Mouse (Mus musculus): ENCODE data around the gene Ghr. TPM values are rescaled to one million over a fixed set of nuclear protein-coding genes. Genes with fewer than 3 reads are reported as not detected.

The Ghr gene
- polyA plus RNA-seq, 1 experiment from 2014 or later: 10.6 TPM

DNA sequence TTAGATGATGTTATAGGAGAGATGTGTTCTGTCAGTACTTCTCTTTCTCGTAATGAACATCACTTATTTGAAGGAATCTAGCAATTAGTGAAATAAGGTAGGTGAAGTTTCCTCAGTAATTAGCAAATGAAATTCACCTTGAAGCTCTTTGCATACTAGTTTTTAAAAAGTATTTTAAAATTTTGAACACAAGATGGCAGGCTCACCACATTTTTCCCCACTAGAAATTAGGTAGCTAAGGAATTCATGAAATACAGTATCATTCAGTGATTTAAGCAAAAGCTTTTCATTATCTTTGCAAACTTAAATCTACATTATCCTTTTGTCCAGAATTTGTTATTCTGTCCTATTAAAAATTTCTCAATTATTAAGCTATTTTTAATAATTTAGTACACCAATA, 287.3 kb downstream of the Ghr start:
- H3K9ac ChIP-seq: no peak overlapping the region
- 78% methylated on average over 1 of the region's 1 CpGs for WGBS
- ATAC-seq (ENCODE audit: low FRiP score): no peak
- H3K36me3 ChIP-seq (replicated peaks): no peaks in the 10 kb centered on the region
- no peaks in the 10 kb centered on the region for H3K27me3 ChIP-seq
- H3K9me3 ChIP-seq: no peaks in the 10 kb centered on the region
- no peaks in the 10 kb centered on the region for H3K4me1 ChIP-seq
- no peak overlapping the region for H3K27ac ChIP-seq
- H3K4me2 ChIP-seq: no peak overlapping the region
- H3K4me3 ChIP-seq (replicated peaks): no peak overlapping the region

DNA sequence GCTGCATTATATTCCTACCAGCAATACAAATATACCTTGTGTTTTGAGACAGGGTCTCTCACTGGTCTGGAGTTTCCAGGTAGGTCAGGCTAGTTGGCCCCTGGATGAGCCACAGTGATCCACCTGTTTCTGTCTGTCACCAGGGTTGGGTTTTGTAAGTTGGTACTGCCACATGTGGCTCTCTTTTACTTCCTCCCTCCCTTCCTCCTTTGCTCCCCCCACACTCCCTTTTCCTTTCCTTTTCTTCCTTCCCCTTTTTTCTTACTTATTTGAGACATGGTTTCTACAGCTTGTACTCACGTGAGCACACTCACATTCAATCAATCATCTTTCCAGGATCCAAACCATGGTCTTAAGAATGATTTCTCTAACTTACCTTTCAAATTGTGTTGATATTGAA, 289.8 kb downstream of the Ghr start:
- Histone ChIP-seq H3K27ac (no peak overlapping the region), H3K4me3 (replicated peaks) (no peak overlapping the region), H3K4me1 (no peaks in the 10 kb centered on the region), H3K9me3 (no peaks in the 10 kb centered on the region), H3K9ac (no peak overlapping the region), H3K36me3 (replicated peaks) (no peaks in the 10 kb centered on the region), H3K27me3 (no peaks in the 10 kb centered on the region), H3K4me2 (no peak overlapping the region)
- ATAC-seq (ENCODE audit: low FRiP score): no peak
- WGBS: 71% methylated on average over 1 of the region's 1 CpGs

DNA sequence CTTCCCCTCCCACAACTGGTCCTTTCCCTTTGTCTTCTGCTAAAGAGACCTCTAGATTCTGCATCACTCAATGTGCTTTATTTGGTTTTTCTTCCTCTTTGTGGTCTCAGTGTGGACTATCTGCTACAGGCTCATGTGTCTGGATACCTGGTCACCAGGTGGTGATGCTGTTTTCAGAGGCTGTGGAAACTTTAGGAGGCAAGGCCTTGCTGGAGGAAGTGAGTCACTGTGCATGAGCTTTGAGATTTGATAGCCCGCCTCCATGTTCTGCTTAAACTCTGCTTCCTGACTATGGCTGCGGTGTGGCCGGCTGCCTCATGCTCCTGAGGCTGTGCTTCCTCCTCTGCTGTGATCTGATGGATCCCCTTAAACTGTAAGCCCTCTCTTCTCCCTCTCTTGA, 292.9 kb downstream of the Ghr start:
- 93% methylated on average over 3 of the region's 3 CpGs for WGBS
- Histone ChIP-seq H3K9ac (no peak overlapping the region), H3K27me3 (no peaks in the 10 kb centered on the region), H3K9me3 (no peaks in the 10 kb centered on the region), H3K4me1 (no peaks in the 10 kb centered on the region), H3K36me3 (replicated peaks) (no peaks in the 10 kb centered on the region), H3K4me2 (no peak overlapping the region), H3K27ac (no peak overlapping the region), H3K4me3 (replicated peaks) (no peak overlapping the region)
- no peak for ATAC-seq (ENCODE audit: low FRiP score)

DNA sequence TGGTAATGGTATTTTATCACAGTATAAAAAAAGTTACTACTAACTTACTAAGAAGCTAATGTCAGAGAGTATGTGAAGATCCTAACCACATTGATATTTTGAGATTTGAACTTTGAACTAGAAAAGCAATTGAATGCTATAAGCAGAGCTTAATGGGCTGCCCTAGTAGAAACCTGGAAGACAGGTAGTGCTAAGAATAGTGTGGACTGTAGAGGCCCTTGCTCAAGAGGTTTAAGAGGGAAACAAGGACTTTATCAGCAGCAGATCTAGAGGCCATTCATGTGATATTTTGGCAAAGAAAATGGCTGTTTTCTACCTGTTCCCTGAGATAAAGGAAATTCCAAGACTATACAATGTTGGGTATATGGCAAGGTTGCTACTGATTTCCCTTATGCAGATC, 297.3 kb downstream of the Ghr start:
- Histone ChIP-seq H3K36me3 (replicated peaks) (no peaks in the 10 kb centered on the region), H3K4me1 (no peaks in the 10 kb centered on the region), H3K9ac (no peak overlapping the region), H3K27ac (no peak overlapping the region), H3K4me3 (replicated peaks) (no peak overlapping the region), H3K27me3 (no peaks in the 10 kb centered on the region), H3K4me2 (no peak overlapping the region), H3K9me3 (no peaks in the 10 kb centered on the region)
- no peak for ATAC-seq (ENCODE audit: low FRiP score)

DNA sequence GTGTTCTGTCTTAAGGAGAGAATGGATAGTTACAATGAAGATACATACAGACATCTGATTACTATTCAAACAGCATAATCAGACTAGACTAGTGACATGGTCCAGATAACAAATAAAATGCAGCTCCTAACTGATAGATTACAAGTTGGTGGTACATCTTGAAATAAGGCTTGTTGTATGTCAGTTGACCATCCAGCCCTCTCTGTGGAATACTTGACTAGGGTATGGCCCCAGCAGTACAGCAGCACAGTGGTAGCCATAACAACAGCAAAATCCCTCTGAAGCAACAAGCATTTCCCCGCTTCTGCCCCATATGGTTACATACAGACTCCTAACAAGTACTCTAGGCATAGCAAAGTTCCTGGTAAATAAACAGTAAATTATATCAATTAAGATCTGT, 301.6 kb downstream of the Ghr start:
- Histone ChIP-seq H3K9me3 (no peaks in the 10 kb centered on the region), H3K4me2 (no peak overlapping the region), H3K36me3 (replicated peaks) (no peaks in the 10 kb centered on the region), H3K4me3 (replicated peaks) (no peak overlapping the region), H3K27me3 (no peaks in the 10 kb centered on the region), H3K27ac (no peak overlapping the region), H3K4me1 (no peaks in the 10 kb centered on the region), H3K9ac (no peak overlapping the region)
- 74% methylated on average over 1 of the region's 1 CpGs for whole genome bisulfite sequencing
- ATAC-seq (ENCODE audit: low FRiP score): no peak

DNA sequence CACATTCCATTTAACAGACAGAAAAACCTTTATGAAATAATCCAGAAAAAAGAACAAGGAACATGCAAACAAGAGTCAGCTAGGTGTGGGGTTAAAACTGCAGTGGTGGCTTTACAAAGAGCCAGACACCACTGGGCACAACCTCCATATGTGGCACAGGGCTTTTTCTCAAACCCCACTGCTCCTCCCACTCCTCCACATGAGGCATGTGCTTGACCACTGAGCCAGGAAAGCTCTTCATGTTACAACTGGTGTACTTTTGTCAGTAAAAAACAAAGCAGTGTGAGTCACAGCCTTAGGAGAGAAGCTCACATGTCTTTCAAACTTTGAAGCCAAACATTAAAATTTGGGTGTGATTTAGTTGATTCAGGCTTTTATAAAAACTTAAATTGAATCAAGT, 302.1 kb downstream of the Ghr start:
- H3K27ac ChIP-seq: no peak overlapping the region
- no peak overlapping the region for H3K9ac ChIP-seq
- no peak overlapping the region for H3K4me3 ChIP-seq (replicated peaks)
- no peaks in the 10 kb centered on the region for H3K4me1 ChIP-seq
- H3K4me2 ChIP-seq: no peak overlapping the region
- no peaks in the 10 kb centered on the region for H3K9me3 ChIP-seq
- H3K27me3 ChIP-seq: no peaks in the 10 kb centered on the region
- no peaks in the 10 kb centered on the region for H3K36me3 ChIP-seq (replicated peaks)
- no peak for ATAC-seq (ENCODE audit: low FRiP score)

DNA sequence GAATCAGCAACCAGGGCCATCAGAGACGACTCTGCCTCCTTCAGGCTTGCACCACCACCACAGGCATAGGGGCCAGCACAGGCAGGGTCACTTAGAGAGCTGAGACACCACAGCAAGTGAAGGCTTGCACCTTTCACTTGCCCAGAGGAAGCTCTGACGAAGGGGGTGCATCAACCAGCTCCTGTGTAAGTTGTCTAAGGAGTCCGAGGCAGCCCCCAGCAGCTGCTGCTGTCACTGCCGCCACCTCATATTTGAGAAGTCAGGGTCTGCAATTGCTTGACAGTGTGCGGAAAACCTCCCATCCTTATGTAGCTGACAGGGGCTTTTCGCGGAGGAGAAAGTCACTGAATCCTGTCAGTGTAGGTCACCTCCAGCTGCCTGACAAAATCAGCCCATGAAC, 304.1 kb downstream of the Ghr start:
- H3K9me3 ChIP-seq: no peaks in the 10 kb centered on the region

DNA sequence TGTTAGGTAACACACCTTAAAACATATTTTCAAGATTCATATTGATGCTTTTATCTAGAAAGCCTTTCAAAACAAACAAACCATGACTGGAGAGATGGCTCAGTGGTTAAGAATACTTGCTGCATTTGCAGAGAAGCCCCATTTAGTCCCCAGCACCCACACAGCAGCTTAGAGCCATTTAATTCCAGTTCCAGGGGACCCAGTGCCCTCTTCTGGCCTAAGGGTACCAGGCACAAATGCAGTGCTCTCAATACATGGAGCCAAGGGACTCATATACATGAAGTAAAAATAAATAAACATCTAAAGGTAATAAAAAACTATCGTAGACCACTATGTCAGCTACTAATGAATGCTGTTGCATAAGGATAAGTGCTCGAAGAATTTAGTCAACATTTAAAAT, 305.9 kb downstream of the Ghr start:
- no peak overlapping the region for H3K27ac ChIP-seq
- WGBS: 93% methylated on average over 2 of the region's 2 CpGs
- H3K4me1 ChIP-seq: no peaks in the 10 kb centered on the region
- H3K4me2 ChIP-seq: no peak overlapping the region
- no peak overlapping the region for H3K9ac ChIP-seq
- H3K9me3 ChIP-seq: no peaks in the 10 kb centered on the region
- ATAC-seq (ENCODE audit: low FRiP score): no peak
- no peak overlapping the region for H3K4me3 ChIP-seq (replicated peaks)
- no peaks in the 10 kb centered on the region for H3K36me3 ChIP-seq (replicated peaks)
- H3K27me3 ChIP-seq: no peaks in the 10 kb centered on the region

More for the DNA sequence above, 304.1 kb downstream of the Ghr start:
- Histone ChIP-seq H3K9ac (no peak overlapping the region), H3K4me1 (no peaks in the 10 kb centered on the region), H3K27me3 (no peaks in the 10 kb centered on the region), H3K27ac (no peak overlapping the region), H3K4me2 (no peak overlapping the region), H3K4me3 (replicated peaks) (no peak overlapping the region), H3K36me3 (replicated peaks) (no peaks in the 10 kb centered on the region)
- 84% methylated on average over 7 of the region's 7 CpGs for WGBS
- no peak for ATAC-seq (ENCODE audit: low FRiP score)

DNA sequence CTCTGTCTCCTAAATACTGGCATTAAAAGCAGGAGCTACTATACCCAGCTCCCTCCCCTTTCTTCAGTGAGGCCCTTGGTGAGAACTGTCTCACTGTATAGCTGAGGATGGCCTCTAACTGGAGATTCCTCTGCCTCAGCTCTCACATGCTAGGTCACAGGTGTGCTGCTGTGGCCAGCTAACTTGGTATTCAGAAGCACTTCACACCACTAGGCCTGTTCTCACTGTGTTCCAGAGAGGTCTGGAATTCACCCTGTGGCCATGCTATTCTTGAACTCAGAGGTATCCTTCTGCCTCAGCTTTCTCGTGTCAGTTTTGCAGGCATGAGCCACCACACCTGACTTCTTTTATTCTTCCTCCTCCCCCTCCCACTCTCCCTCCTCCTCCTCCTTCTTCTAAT, 310.1 kb downstream of the Ghr start:
- H3K9me3 ChIP-seq: no peaks in the 10 kb centered on the region
- WGBS: 88% methylated on average over 1 of the region's 1 CpGs
- no peak for ATAC-seq (ENCODE audit: low FRiP score)
- no peak overlapping the region for H3K4me2 ChIP-seq
- H3K9ac ChIP-seq: no peak overlapping the region
- no peak overlapping the region for H3K27ac ChIP-seq
- H3K4me1 ChIP-seq: peaks cover 11% of the 10 kb centered on the region; the same call in 1 of the 2 replicates
- no peak overlapping the region for H3K4me3 ChIP-seq (replicated peaks)
- no peaks in the 10 kb centered on the region for H3K27me3 ChIP-seq
- H3K36me3 ChIP-seq (replicated peaks): no peaks in the 10 kb centered on the region

DNA sequence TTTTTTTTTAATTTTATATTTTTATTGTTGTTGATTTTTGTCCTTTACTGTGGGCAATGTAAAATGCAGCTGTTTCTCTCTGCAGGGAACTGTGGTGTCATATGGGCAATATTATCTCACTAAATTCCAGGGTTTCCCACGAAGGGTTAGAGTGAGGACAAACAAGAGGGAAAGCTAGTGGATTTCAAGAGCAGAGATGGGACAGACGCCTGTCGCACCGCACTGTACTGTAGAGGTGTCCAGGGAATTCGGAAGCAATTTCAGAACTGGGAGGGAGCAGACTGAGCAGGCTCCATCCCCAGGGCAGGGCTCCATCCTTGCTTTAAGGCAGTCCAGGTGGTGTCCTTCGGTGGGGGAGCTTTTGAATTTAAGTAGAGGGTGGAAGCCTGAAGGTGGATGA, 312.1 kb downstream of the Ghr start:
- no peak overlapping the region for H3K27ac ChIP-seq
- H3K27me3 ChIP-seq: no peaks in the 10 kb centered on the region
- peaks cover 11% of the 10 kb centered on the region; the same call in 1 of the 2 replicates for H3K4me1 ChIP-seq
- H3K36me3 ChIP-seq (replicated peaks): no peaks in the 10 kb centered on the region
- no peak for ATAC-seq (ENCODE audit: low FRiP score)
- H3K9me3 ChIP-seq: no peaks in the 10 kb centered on the region
- H3K4me3 ChIP-seq (replicated peaks): no peak overlapping the region
- H3K9ac ChIP-seq: no peak overlapping the region
- 53% methylated on average over 6 of the region's 6 CpGs for WGBS
- H3K4me2 ChIP-seq: no peak overlapping the region

DNA sequence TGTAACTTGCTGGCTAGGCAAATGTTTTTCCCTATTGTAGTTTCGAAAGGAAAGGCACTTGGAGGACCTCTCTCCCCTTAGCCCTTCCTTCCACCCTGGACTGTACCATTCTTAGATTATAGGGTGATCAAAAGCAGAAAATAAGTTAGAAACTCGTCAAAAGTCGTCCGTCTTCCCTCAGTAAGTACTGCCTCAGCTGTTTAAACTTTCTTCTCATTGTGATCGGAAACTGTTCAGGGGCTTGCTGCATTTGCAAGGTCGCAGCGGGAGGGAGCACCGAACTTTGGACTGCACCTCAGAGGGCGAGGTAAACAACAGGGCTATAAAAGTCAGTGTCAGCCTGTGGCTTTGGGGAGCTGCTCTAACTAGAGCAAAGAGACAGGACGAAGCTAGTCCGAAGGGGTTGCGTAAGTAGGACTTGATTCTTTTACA, 312.6 kb downstream of the Ghr start:
- Histone ChIP-seq H3K9me3 (no peaks in the 10 kb centered on the region), H3K27ac (no peak overlapping the region), H3K36me3 (replicated peaks) (no peaks in the 10 kb centered on the region), H3K27me3 (no peaks in the 10 kb centered on the region), H3K4me2 (peak overlapping the region; percentile 36), H3K4me1 (peaks cover 11% of the 10 kb centered on the region; the same call in 1 of the 2 replicates), H3K9ac (no peak overlapping the region), H3K4me3 (replicated peaks) (peak overlapping the region; percentile 10)
- ATAC-seq (ENCODE audit: low FRiP score): peak; percentile 76
- WGBS: 5% methylated on average over 12 of the region's 12 CpGs

DNA sequence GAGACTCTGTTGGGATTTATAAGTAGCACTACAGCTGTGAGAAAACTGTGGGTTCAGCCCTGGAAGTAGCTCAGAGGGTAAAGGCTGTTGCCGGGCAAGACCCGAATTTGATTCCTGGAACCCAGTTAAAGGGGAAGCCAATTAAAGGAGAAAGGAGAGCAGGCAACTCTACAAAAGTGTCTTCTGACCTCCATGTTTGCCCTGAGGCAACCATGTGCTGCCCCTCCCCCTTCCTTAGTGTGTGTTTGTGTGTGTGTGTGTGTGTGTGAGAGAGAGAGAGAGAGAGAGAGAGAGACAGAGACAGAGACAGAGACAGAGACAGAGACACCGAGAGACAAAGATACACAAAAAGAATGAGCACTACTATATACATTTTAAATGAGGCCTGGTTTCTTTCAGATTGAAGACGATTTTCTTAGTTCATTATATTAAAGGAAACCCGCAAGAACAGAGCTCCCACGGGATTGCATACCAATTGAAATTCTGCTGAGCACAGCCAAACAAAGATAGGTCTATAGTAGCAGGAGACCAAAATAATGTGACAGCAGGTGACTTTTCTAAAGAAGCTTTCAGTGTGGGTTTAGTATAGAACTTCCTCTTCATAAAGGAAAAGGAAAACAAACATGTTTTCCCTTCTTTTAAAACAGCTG, 313.2 kb downstream of the Ghr start:
- ATAC-seq (ENCODE audit: low FRiP score): no peak; the same call in 1 of the 2 replicates
- no peaks in the 10 kb centered on the region for H3K27me3 ChIP-seq
- H3K4me3 ChIP-seq (replicated peaks): no peak overlapping the region
- no peak overlapping the region for H3K9ac ChIP-seq
- peak overlapping the region; percentile 36 for H3K4me2 ChIP-seq
- H3K36me3 ChIP-seq (replicated peaks): no peaks in the 10 kb centered on the region
- peaks cover 11% of the 10 kb centered on the region; the same call in 1 of the 2 replicates for H3K4me1 ChIP-seq
- 21% methylated on average over 6 of the region's 6 CpGs for WGBS
- H3K9me3 ChIP-seq: no peaks in the 10 kb centered on the region
- no peak overlapping the region for H3K27ac ChIP-seq

DNA sequence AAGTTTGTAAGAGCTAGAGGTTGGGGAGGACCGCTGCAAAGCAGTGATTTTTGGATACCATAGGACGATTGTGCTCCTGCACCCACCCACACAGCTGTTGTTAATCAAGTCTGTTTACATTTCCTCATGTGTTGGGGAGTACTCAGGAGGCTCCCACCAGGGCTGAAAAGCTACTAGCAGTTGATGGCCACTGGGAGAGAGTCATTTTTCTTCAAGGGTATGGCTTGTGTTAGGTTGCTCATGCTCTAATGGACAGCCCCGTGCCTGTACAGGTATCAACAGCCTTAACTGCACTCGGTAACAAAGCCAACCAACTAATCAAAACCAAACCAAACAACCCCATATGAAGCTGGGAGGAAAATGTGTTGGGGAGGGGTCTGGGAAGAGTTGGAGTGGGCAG, 313.8 kb downstream of the Ghr start:
- Histone ChIP-seq H3K4me1 (peaks cover 11% of the 10 kb centered on the region; the same call in 1 of the 2 replicates), H3K27me3 (no peaks in the 10 kb centered on the region), H3K9me3 (no peaks in the 10 kb centered on the region), H3K36me3 (replicated peaks) (no peaks in the 10 kb centered on the region), H3K4me3 (replicated peaks) (no peak overlapping the region), H3K4me2 (no peak overlapping the region), H3K27ac (no peak overlapping the region), H3K9ac (no peak overlapping the region)
- WGBS: 79% methylated on average over 4 of the region's 4 CpGs
- ATAC-seq (ENCODE audit: low FRiP score): no peak
